Mouse (Mus musculus): ENCODE measurements around the gene St6gal1.

DNA sequence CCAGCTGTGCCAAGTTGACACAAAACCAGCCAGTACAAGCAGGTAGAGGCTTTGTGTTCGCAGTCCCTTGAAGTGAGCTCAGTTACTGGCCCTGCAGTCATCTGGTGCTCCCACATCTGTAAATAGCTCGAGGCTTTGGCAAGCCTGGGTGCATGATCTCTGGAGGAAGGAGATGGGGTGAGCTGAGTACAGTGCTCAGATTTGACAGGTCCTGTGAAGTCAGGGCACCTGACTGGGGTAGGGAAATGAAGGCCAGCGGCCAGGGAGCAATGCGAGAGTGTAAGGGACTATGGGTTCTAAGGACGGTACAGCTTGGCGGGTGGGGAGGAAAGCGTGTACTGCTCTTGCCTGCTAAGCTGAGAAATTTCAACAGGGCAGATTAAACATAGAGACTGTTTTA is 43.7 kb downstream of the St6gal1 start:
- TF ChIP-seq TAL1 (IDR thresholded peaks at IDR 0.05; ENCODE audit: low read length) (no peak), GATA1 (IDR thresholded peaks at IDR 0.05; ENCODE audit: low read length) (no peak)

All from erythroblast, embryonic 14.5 days (primary cell).